Mouse (Mus musculus) cortical plate, adult 2 months (tissue): ENCODE measurements at regions not wholly inside any gene's neighbourhood (a gene's known extent, or its start where the extent isn't known, plus 50 kb on each side); places are given as distances from the start of the nearest gene placed in this dataset.

Experiments used
- CTCF ChIP-seq: fragments of 200-500 bp; IDR thresholded peaks from 2 replicates; pipeline ENCODE4 v1.5.1; 2011; ENCODE audit warnings: mild to moderate bottlenecking, control low read depth, low read length; ENCODE audit not compliant: insufficient read depth; ENCODE audit errors: extremely low read depth
- POLR2A ChIP-seq: fragments of 200-500 bp; IDR thresholded peaks from 2 replicates; pipeline ENCODE4 v1.6.1; 2011; ENCODE audit warnings: mild to moderate bottlenecking, low read length, control low read depth; ENCODE audit not compliant: insufficient read depth; ENCODE audit errors: extremely low read depth

- TF ChIP-seq CTCF (no peak), POLR2A (no peak)
Measured at GRCm38 (mm10) chr12:25579407-25579806, 482.5 kb upstream of the Id2 start.
